Mouse (Mus musculus) heart, adult 2 months (tissue): ENCODE measurements around the gene Eif3j1. TPM values are rescaled to one million over a fixed set of nuclear protein-coding genes. Genes with fewer than 3 reads are reported as not detected.
"Not testable (repeated sequence)": the region's sequence is repeated elsewhere in the genome, so short reads cannot be mapped to it uniquely, and the experiment has no call there.

Experiments
- DNase-seq, 2 experiments: peaks; one replicate each; pipeline ENCODE4 v3.0.0; 2021
- H3K27ac ChIP-seq: fragments of 200-600 bp; 2 replicates; pipeline ENCODE4 v1.8.1; 2022
- H3K27me3 ChIP-seq: fragments of 200-500 bp; 2 replicates; pipeline ENCODE4 v1.6.1; 2012; ENCODE audit warnings: mild to moderate bottlenecking, low read length, inconsistent platforms, mixed read lengths; ENCODE audit not compliant: control insufficient read depth, insufficient read depth
- H3K36me3 ChIP-seq: fragments of 200-500 bp; 2 replicates; pipeline ENCODE4 v1.6.1; 2012; ENCODE audit warnings: low read length, inconsistent platforms; ENCODE audit not compliant: control insufficient read depth, insufficient read depth
- H3K4me1 ChIP-seq: fragments of 200-500 bp; 2 replicates; pipeline ENCODE4 v1.6.1; 2011; ENCODE audit warnings: low read length; ENCODE audit not compliant: control insufficient read depth, insufficient read depth
- H3K4me3 ChIP-seq: fragments of 200-600 bp; 2 replicates; pipeline ENCODE4 v1.8.1; 2022
- H3K79me2 ChIP-seq: fragments of 200-500 bp; replicated peaks from 2 replicates; pipeline ENCODE4 v1.6.1; 2012; ENCODE audit warnings: mild to moderate bottlenecking, inconsistent platforms, low read length, moderate library complexity, mixed read lengths; ENCODE audit not compliant: control insufficient read depth, insufficient read depth
- H3K9ac ChIP-seq: fragments of 200-500 bp; 2 replicates; pipeline ENCODE4 v1.6.1; 2012; ENCODE audit warnings: low read depth, mild to moderate bottlenecking, control low read depth, inconsistent platforms, low read length, mixed read lengths
- CTCF ChIP-seq: fragments of 200-600 bp; IDR thresholded peaks from 2 replicates; pipeline ENCODE4 v1.8.1; 2022; ENCODE audit warnings: antibody characterized with exemption, mild to moderate bottlenecking, moderate library complexity
- EP300 ChIP-seq: fragments of 200-500 bp; IDR thresholded peaks from 2 replicates; pipeline ENCODE4 v1.6.1; 2011; ENCODE audit warnings: low read depth, low read length, control low read depth; ENCODE audit not compliant: insufficient read depth
- POLR2A ChIP-seq: fragments of 200-500 bp; IDR thresholded peaks from 2 replicates; pipeline ENCODE4 v1.6.1; 2011; ENCODE audit warnings: mild to moderate bottlenecking, low read depth, low read length, control low read depth; ENCODE audit not compliant: insufficient read depth
- WGBS: fragments of 180-500 bp; shearing (Covaris S2); methylation state at CpG from one replicate; pipeline ENCODE4 v1.1.7; 2018; 5-methylcytosine and 5-hydroxymethylcytosine counted together
- intact Hi-C: fragments of 180-260 bp; cut with DNase I; formaldehyde crosslinking; loops from one replicate; pipeline ENCODE4 v1.15.1; 2025
- microRNA-seq, 2 experiments: library from miRNA; unstranded; fragments of <30 nt; microRNA quantifications; one replicate each; pipeline ENCODE4 v1.2.0; 2021
- polyA plus RNA-seq: library from polyadenylated mRNA; depleted of rRNA; stranded (reverse); fragments of >200 nt; gene quantifications from 2 replicates; pipeline ENCODE4 v1.2.3, GENCODE M21; 2012; rRNA removed
- total RNA-seq, 2 experiments: library from RNA; stranded (reverse); gene quantifications; 2 replicates each; pipeline ENCODE4 v1.2.3; 2021

Gene Eif3j1
- total and polyA plus RNA-seq, 3 experiments, result 4.7 to 22.2 (median 20.0) TPM

DNA sequence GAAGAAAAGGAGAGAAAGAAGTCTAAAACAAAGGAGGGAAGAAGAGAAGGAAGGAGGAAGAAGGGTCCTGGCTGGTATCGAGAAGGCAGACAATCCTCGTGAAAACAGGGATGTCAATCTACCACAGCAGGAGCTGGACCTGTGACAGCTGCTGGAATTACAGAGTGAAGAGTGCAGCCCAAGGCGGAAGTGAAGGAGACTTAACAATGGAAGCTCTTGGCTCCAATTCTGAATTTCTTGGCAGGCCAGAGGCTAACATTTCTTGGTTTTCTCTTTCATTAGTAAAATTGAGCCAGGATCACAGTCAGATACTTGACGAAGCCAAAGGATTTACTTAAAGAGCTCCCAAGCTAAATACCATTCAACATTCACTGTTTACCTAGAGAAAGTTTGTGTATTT, 58.1 kb downstream of the Eif3j1 start:
- H3K27me3 ChIP-seq, result no peaks in the 10 kb centered on the region
- H3K4me3 ChIP-seq, result no peak overlapping the region
- 44% methylated on average over 4 of the region's 4 CpGs for WGBS
- DNase-seq, result peak in 1 of 2 experiments; percentile 19
- H3K4me1 ChIP-seq, result no peaks in the 10 kb centered on the region; the same call in 1 of the 2 replicates
- no peak for TF ChIP-seq CTCF
- TF ChIP-seq POLR2A, result no peak
- TF ChIP-seq EP300, result no peak
- no peaks in the 10 kb centered on the region for H3K79me2 ChIP-seq
- intact Hi-C loops, result no loop called here
- no peaks in the 10 kb centered on the region; the same call in 1 of the 2 replicates for H3K36me3 ChIP-seq
- H3K9ac ChIP-seq, result no peak overlapping the region
- no peak overlapping the region for H3K27ac ChIP-seq

DNA sequence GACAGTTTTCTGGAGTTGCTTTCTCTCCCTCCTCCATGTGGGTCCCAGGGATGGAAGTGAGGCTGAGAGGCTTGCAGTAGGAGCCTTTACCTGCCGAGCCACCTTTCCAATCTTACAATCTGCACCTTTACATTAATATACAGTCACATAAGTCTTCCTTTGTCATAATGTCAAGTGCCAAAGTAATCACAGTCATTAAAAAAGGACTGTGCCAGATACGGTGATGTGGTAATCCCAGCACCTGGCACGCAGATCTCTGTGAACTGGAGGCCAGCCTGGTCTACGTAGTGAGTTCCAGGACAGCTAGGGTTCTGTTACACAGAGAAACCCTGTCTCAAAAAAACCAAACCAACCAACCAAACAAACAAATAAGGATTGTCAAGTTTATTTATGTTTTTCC, 65.5 kb downstream of the Eif3j1 start:
- H3K79me2 ChIP-seq, result no peaks in the 10 kb centered on the region
- no peak overlapping the region for H3K4me3 ChIP-seq
- 93% methylated on average over 4 of the region's 4 CpGs for WGBS
- H3K27ac ChIP-seq, result no peak overlapping the region
- intact Hi-C loops, result no loop called here
- TF ChIP-seq POLR2A (no peak), CTCF (no peak), EP300 (no peak)
- H3K9ac ChIP-seq, result no peak overlapping the region
- H3K4me1 ChIP-seq, result no peaks in the 10 kb centered on the region
- H3K27me3 ChIP-seq, result no peaks in the 10 kb centered on the region
- no peak for DNase-seq
- H3K36me3 ChIP-seq, result no peaks in the 10 kb centered on the region

DNA sequence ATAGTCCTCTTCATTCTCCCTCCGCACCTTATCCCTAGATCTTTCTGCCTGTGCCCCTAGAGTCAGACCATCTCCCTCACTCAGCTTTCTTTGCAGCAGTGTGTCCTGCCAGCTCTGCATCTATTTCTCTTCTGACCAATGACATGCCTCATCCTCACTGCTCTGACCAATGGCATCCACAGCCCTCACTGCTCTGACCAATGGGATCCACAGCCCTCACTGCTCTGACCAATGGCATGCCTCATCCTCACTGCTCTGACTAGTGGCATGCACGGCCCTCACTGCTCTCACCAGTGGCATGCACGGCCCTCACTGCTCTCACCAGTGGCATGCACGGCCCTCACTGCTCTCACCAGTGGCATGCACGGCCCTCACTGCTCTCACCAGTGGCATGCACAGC, 69.3 kb downstream of the Eif3j1 start:
- H3K4me1 ChIP-seq, H3K79me2 ChIP-seq, intact Hi-C loops, H3K9ac ChIP-seq, DNase-seq, H3K4me3 ChIP-seq, H3K27ac ChIP-seq, H3K36me3 ChIP-seq, H3K27me3 ChIP-seq: not testable (repeated sequence)
- 80% methylated on average over 5 of the region's 5 CpGs for WGBS

DNA sequence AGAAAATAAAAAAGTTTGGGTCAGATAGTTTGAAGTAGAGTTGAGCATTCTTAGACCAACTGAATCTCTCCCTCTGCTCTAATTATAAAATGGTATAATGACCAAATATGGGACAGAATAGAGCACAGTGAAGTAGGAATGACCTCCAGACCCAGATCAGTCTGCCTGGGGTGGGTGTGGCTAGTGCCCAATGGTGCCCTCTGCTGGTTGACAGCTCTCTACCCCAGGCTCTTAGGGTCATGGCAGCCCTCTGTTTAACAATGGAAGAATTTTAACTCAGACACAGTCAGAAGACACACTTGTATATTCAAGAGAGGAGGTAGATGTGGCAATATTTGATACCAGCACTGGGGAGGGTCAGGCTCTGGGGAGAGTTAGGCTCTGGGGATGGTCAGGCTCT, 73.7 kb downstream of the Eif3j1 start:
- TF ChIP-seq POLR2A, result no peak
- TF ChIP-seq EP300, result no peak
- peak; percentile 58 for TF ChIP-seq CTCF
- no peak for DNase-seq
- Histone ChIP-seq H3K27me3 (no peaks in the 10 kb centered on the region), H3K27ac (no peak overlapping the region), H3K4me1 (no peaks in the 10 kb centered on the region), H3K4me3 (no peak overlapping the region), H3K79me2 (no peaks in the 10 kb centered on the region), H3K36me3 (no peaks in the 10 kb centered on the region), H3K9ac (no peak overlapping the region)
- intact Hi-C loops, result no loop called here

Small RNA genes lying within 50 kb of the gene (microRNA-seq; reads per million reads assigned to microRNA genes)
- gene Gm47314, result 0 reads per million in 2 experiments

Other genes with a start within 250 kb of the Eif3j1 start
- gene Frmd5, start 221.5 kb upstream of the Eif3j1 start, total RNA-seq, result 100 to 1,000 TPM; 124 to 245 TPM
- gene Frmd5, start 221.5 kb upstream of the Eif3j1 start, polyA plus RNA-seq, result 197 and 281 TPM in 2 replicates
- 10 to 100 TPM in 1 of 2 experiments, 1 to 10 TPM in 1; 7.8 to 10.8 TPM for gene Casc4, start 161.6 kb upstream of the Eif3j1 start, total RNA-seq
- gene Casc4, start 161.6 kb upstream of the Eif3j1 start, polyA plus RNA-seq, result 2.9 and 3.3 TPM in 2 replicates
- 10 to 100 TPM; 12.1 to 12.6 TPM for gene Ctdspl2, start 72.5 kb upstream of the Eif3j1 start, total RNA-seq
- gene Ctdspl2, start 72.5 kb upstream of the Eif3j1 start, polyA plus RNA-seq, result 3.1 and 6.1 TPM in 2 replicates
- gene Mageb3, start 72.5 kb upstream of the Eif3j1 start, total RNA-seq, result not detected
- gene Mageb3, start 72.5 kb upstream of the Eif3j1 start, polyA plus RNA-seq, result not detected in 2 replicates
- gene Spg11, start 89.8 kb downstream of the Eif3j1 start, total RNA-seq, result 10 to 100 TPM; 10.8 to 11.3 TPM
- gene Spg11, start 89.8 kb downstream of the Eif3j1 start, polyA plus RNA-seq, result 3.8 and 6.7 TPM in 2 replicates
- 100 to 1,000 TPM; 201 to 240 TPM for gene B2m, start 119.1 kb downstream of the Eif3j1 start, total RNA-seq
- gene B2m, start 119.1 kb downstream of the Eif3j1 start, polyA plus RNA-seq, result 400 and 574 TPM in 2 replicates
- gene Trim69, start 132.2 kb downstream of the Eif3j1 start, total RNA-seq, result not detected
- gene Trim69, start 132.2 kb downstream of the Eif3j1 start, polyA plus RNA-seq, result 0.15 TPM in 1 of 2 replicates, not detected in the other
- not detected for gene Patl2, start 157.6 kb downstream of the Eif3j1 start, total RNA-seq
- not detected in 2 replicates for gene Patl2, start 157.6 kb downstream of the Eif3j1 start, polyA plus RNA-seq
- not detected for gene Terb2, start 157.7 kb downstream of the Eif3j1 start, total RNA-seq
- not detected in 2 replicates for gene Terb2, start 157.7 kb downstream of the Eif3j1 start, polyA plus RNA-seq
- 100 to 1,000 TPM; 169 to 202 TPM for gene Sord, start 206.2 kb downstream of the Eif3j1 start, total RNA-seq
- 70.0 and 115 TPM in 2 replicates for gene Sord, start 206.2 kb downstream of the Eif3j1 start, polyA plus RNA-seq